Mouse (Mus musculus) cerebellum, adult 11-12 months (tissue): ENCODE results near the gene Prss37.

ENCODE experiments used
- DNase-seq: peaks from one replicate; pipeline ENCODE4 v3.0.0; 2022

Prss37 gene

DNA sequence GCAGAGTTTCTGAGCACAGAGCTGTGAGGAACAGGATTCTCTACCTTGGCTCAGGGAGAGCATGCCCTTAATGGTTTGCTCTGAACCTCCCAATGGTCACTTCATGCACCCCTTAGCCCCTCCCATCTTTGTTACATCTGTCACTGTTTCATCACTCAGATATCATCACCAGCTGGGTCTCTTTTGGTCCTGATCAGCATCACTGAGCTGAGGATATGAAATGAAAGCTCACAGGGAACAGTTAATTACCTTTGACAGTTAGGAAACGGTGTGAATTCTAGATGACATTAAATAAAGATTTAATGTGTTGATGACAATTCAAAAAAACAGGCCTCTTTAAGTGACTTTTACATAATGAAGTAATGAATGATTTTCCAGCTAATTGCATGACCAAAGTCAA, at the start of gene Prss37:
Gene Prss37 (minus strand): TSS at position 101 of the 400 bp plus-strand sequence.
- no peak for DNase-seq

DNA sequence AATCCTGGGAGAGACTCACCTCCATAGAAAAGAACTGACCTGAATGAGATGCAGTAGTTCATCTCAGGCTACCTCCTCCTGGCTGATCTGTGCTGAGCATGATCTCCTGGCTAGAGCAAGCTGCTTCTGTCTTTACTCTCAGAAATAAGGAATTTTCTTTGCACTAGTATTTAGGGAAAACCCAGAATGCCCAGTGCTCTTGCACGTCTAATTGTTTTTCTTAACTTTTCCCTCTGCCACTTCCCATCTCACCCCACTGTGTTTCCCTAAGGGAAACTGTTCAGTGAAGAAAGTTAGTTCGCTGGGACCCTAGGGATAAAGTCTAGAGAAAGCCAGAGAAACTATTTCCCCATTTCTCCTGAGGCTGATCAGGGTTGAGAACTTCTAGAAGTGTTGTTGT, 35.6 kb upstream of the Prss37 start, which contains the start of gene Olfr461:
Gene Olfr461 (minus strand): TSS at position 101 of the 400 bp plus-strand sequence.
- DNase-seq = no peak

DNA sequence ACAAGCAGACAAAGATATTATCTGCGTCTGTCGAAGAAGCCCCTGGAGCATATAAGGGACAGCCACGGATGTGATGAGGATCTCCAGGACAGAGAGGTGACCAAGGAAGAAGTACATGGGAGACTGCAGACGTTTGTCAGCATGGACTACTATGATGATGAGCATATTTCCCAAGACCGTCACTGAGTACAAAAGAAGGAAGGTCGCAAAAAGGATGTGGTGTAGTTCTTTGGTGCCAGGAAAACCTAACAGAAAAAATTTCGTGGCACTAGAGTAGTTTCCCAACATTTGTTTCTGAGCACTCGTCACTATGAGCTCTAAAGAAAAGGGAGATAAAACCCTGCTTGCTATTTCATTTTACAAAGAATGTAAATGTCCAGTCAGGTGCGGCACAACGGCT, 25.4 kb upstream of the Prss37 start:
- DNase-seq = no peak

DNA sequence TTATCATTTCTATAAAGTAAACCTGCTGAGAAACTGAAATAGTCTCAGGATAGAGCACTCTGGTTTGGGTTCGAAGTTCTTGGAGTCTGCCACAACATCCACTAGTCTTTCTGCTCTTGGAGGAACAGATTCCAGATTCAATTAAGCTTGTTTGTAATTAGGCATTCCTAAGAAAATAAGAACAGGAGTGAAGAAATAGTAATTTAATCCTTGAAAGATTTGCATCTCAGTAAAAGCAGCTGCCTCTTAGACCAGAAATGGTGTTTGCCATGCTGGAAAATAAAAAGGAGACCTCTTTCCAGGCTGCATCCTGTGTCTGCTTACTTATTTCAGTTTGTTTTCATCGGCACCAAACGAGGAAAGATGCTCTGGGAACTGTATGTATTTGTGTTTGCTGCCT, 26.1 kb downstream of the Prss37 start, which contains the start of gene Tas2r108:
Gene Tas2r108 (plus strand): TSS at position 301 of the 400 bp plus-strand sequence.
- DNase-seq = no peak

DNA sequence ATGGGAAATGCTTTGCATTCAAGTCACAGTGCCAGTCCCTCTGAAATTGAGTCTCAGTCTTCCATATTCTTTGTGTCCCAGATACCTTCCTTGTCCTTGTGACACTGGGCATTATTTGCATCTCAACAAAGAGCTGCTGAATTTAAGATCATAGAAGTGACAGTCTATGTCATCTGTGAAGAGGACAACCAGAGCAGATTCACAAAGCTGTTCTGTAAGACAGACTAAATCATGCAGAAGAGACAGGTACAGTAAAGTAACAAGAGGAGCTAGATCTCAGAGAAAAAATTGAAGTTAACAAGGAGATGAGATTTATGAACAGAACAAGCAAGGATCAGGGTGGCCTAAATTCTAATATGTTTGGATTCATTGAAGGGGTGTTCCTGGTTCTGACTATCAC, 28.4 kb downstream of the Prss37 start, which contains the start of gene Tas2r137:
Gene Tas2r137 (plus strand): TSS at position 301 of the 400 bp plus-strand sequence.
- no peak for DNase-seq

DNA sequence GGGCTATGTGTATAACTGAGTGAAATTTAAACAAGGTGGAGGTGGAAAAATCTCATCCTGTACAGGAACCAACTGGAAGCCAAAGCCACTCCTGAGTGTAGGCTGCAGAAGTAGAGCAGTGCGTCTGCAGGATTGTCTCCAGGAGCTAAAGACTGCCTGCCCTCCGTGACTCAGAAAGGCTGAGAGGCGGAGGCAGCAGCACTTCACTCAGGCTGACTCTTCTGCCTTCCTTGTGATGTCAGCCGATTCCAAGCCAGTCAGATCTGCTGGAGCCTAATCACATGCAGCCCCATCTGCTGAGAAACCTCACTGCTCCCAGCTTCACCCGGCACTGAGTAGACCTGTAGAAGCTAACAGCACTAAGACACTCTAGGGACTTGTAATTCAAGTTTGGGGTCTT, 37.0 kb downstream of the Prss37 start:
- no peak for DNase-seq

DNA sequence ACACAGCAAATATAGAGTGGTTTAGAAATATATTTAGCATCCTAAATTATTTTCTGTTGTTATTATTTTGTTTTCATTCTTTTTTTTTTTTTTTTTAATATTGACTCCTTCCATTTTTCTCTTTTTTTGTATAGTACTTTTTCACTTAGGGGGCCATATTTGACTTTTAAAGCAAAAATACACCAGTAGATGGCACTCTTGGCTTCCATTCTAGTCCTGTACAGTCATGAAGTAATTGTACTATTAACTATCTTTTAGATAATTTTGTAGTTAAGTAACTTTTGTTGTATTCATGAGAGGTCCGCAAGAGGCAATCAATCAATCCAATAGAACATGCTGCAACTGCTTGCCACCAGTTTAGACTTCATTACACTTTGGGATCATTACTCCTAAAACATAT, 39.6 kb downstream of the Prss37 start:
- DNase-seq = no peak

DNA sequence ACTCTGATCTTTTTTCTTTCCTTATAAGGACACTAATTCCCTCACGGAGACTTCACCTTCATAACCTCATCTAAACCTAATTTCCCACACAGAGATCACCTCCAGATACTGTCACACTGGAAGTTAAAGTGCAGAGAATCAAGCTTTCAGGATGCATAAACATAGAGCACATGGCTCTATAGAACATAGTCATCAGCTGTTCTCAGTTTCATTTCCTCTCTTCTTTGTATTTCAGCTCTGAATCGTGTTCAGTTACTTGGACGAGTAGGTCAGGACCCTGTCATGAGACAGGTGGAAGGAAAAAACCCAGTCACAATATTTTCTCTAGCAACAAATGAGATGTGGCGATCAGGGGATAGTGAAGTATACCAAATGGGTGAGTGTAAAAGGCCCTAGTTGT, 43.2 kb downstream of the Prss37 start:
- no peak for DNase-seq

DNA sequence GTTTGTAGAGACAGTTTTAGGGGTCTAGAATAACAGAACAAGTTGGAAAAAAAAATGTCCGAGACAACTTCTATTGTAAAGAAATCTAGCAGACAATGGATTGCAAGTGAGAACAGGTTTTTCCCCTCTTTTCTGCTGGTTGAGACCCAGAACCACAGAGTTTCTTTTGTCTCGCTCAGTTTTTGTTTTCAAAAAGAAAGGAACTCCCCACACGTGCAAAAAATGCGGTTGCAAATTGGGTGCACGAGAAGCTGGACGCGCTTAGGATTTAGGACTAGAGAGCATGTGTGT, 47.6 kb downstream of the Prss37 start:
- DNase-seq = no peak

DNA sequence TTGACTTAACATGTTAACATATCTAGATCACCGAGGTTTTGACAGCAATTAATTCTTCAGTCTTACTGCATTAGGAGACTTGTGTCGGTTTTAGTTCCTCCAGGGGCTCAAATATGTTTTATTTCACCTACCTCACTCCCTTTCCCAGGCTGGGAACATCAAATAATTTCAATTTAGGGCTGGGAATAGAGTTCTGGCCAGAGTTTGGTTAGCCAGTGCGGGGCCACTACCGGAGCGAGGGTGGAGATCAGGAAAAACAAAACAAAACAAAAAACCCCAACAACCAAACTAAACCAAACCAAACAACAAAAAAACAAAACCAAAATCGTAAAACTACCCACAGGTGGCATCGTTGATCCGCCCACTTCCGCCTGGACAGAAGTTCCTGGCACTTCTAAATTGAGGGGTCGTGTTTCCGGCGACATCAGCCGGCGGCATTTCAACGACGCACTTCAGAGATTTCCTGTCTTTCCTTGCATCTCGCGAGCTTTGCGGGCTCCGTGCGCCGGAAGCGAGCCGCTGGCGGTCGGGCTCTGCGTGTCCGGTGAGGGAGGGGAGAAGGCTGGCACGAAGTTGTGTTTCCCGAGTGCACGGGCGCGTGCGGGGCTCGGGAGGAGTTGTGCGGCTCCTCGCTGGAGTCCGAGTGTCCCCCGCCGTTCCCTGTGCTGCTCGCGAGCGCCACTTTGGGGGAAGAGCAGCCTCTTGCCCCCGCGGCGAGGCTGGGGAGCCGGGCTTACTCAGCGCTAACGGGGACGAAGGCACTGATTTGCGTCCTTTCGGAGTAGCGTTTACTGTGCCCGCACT, 48.2 kb downstream of the Prss37 start, which contains the start of gene Ssbp1:
Gene Ssbp1 (plus strand): TSS at position 437 of the 804 bp plus-strand sequence.
- DNase-seq = peak; percentile 90

DNA sequence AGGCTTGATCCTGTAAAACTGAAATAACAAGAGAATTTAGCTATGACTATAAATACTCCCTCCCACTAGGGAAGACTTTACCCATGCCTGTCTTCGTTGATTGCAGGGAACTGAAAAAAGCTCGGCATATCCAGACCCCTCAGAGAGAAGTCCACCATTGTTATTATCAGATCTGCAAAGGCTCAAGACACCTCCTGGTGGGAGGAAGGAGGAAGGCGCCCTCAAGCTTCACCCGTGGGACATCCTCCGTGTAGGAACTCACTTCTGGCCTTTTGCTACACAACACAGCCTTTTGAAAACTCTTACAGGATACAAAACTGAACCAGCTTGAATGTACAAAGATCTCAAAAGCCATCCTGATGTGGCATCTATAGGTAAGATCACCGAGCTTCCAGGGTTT, 53.6 kb downstream of the Prss37 start:
- no peak for DNase-seq
